Mouse (Mus musculus) MEL (cell line): ENCODE measurements around the gene Susd6. TPM values are rescaled to one million over a fixed set of nuclear protein-coding genes. Genes with fewer than 3 reads are reported as not detected.

Experiments
- polyA plus RNA-seq, 2 experiments: library from polyadenylated mRNA; stranded (reverse) in 1 of 2; unstranded in 1 of 2; fragments of >175 nt in 1 of 2; fragments of >200 nt in 1 of 2; gene quantifications; 2 replicates each; pipeline versions ENCODE4 v1.2.1 to v1.2.4; 2012; ENCODE audit warnings: low replicate concordance in 2 of 2, low read depth in 1 of 2; ENCODE audit not compliant: insufficient read length in 2 of 2, insufficient read depth in 1 of 2, missing spikeins in 1 of 2
- total RNA-seq: library from RNA; depleted of rRNA; stranded (reverse); fragments of 300-350 nt; gene quantifications from 2 replicates; pipeline ENCODE4 v1.2.3, GENCODE M21; 2012; rRNA removed

Gene Susd6
- total and polyA plus RNA-seq, 3 experiments = 12.2 to 22.4 TPM; not detected in 1

Other genes starting within 250 kb of the Susd6 start
- 12.3 and 13.1 TPM in 2 replicates for gene Slc39a9, start 146.6 kb upstream of the Susd6 start, total RNA-seq
- 10 to 100 TPM in 1 of 2 experiments, not detected in 1; 34.4 TPM for gene Slc39a9, start 146.6 kb upstream of the Susd6 start, polyA plus RNA-seq
- gene Erh, start 146.2 kb upstream of the Susd6 start, total RNA-seq = 343 and 401 TPM in 2 replicates
- gene Erh, start 146.2 kb upstream of the Susd6 start, polyA plus RNA-seq = 100 to 1,000 TPM in 1 of 2 experiments, not detected in 1; 299 TPM
- not detected in 2 replicates for gene Plekhd1, start 97.9 kb upstream of the Susd6 start, total RNA-seq
- gene Plekhd1, start 97.9 kb upstream of the Susd6 start, polyA plus RNA-seq = under 1 TPM in 1 of 2 experiments, not detected in 1; 0.04 TPM
- not detected in 2 replicates for gene Ccdc177, start 29.8 kb upstream of the Susd6 start, total RNA-seq
- not detected for gene Ccdc177, start 29.8 kb upstream of the Susd6 start, polyA plus RNA-seq
- 401 and 419 TPM in 2 replicates for gene Srsf5, start 155.0 kb downstream of the Susd6 start, total RNA-seq
- 100 to 1,000 TPM; 276 to 460 TPM for gene Srsf5, start 155.0 kb downstream of the Susd6 start, polyA plus RNA-seq
- gene Slc10a1, start 178.2 kb downstream of the Susd6 start, total RNA-seq = 0.12 TPM in 1 of 2 replicates, not detected in the other
- gene Slc10a1, start 178.2 kb downstream of the Susd6 start, polyA plus RNA-seq = under 1 TPM in 1 of 2 experiments, not detected in 1; 0.18 TPM
- 18.8 and 22.4 TPM in 2 replicates for gene Smoc1, start 236.3 kb downstream of the Susd6 start, total RNA-seq
- 10 to 100 TPM in 1 of 2 experiments, not detected in 1; 23.3 TPM for gene Smoc1, start 236.3 kb downstream of the Susd6 start, polyA plus RNA-seq